Mouse (Mus musculus): ENCODE data around the gene Fsd1. TPM values are rescaled to one million over a fixed set of nuclear protein-coding genes. Genes with fewer than 3 reads are reported as not detected.
A peak's percentile ranks its signal among the peaks of the same experiment; 100 is the strongest.
"Not testable (repeated sequence)": the region's sequence is repeated elsewhere in the genome, so short reads cannot be mapped to it uniquely, and the experiment has no call there.

Gene Fsd1
- polyA plus RNA-seq (2011; ENCODE audit: insufficient read depth, insufficient read length, low replicate concordance, missing spikeins) = not detected in 2 replicates

GRCm38 (mm10) chr17:55986030-55986961, at the start of gene Fsd1:
Fsd1 (plus strand) TSS chr17:55986509.
- WGBS = 13% methylated on average over 35 of the region's 35 CpGs
- no peak for TF ChIP-seq POLR2A (IDR thresholded peaks at IDR 0.05; ENCODE audit: borderline replicate concordance, control insufficient read depth, low read depth, low read length)
- no peak for TF ChIP-seq CTCF (IDR thresholded peaks at IDR 0.05; ENCODE audit: control insufficient read depth, insufficient read depth, low read length)
- Histone ChIP-seq H3K27ac (ENCODE audit: control insufficient read depth, insufficient read depth, low read depth, low read length, poor library complexity) (no peak within 1 kb of the TSS), H3K4me1 (ENCODE audit: control insufficient read depth, insufficient read depth, low read length) (no peaks in the 10 kb centered on the region), H3K4me3 (replicated peaks; ENCODE audit: control insufficient read depth, low read depth, low read length) (no peak within 1 kb of the TSS)

- H3K27ac ChIP-seq (ENCODE audit: control insufficient read depth, insufficient read depth, low read depth, low read length, poor library complexity) = peak overlapping the region; percentile 96
- WGBS = 27% methylated on average over 10 of the region's 10 CpGs
- H3K4me3 ChIP-seq (replicated peaks; ENCODE audit: control insufficient read depth, low read depth, low read length) = peak overlapping the region; percentile 57
- not testable (repeated sequence) for H3K4me1 ChIP-seq (ENCODE audit: control insufficient read depth, insufficient read depth, low read length)
Measured at GRCm38 (mm10) chr17:55944387-55944865, 41.9 kb upstream of the Fsd1 start.

- peak overlapping the region; percentile 73 for H3K4me3 ChIP-seq (replicated peaks; ENCODE audit: control insufficient read depth, low read depth, low read length)
- WGBS = under 1% methylated on average over 56 of the region's 56 CpGs
- TF ChIP-seq POLR2A (IDR thresholded peaks at IDR 0.05; ENCODE audit: borderline replicate concordance, control insufficient read depth, low read depth, low read length) = peak; percentile 52; the same call in 1 of the 2 replicates
- H3K27ac ChIP-seq (ENCODE audit: control insufficient read depth, insufficient read depth, low read depth, low read length, poor library complexity) = peak overlapping the region; percentile 96
- H3K4me1 ChIP-seq (ENCODE audit: control insufficient read depth, insufficient read depth, low read length) = not testable (repeated sequence)
Measured at GRCm38 (mm10) chr17:55944866-55945682, 41.2 kb upstream of the Fsd1 start.

GRCm38 (mm10) chr17:55945696-55946095, 40.6 kb upstream of the Fsd1 start:
- TF ChIP-seq CTCF (IDR thresholded peaks at IDR 0.05; ENCODE audit: control insufficient read depth, insufficient read depth, low read length) = no peak
- TF ChIP-seq POLR2A (IDR thresholded peaks at IDR 0.05; ENCODE audit: borderline replicate concordance, control insufficient read depth, low read depth, low read length) = no peak
- no peaks in the 10 kb centered on the region; the same call in 1 of the 2 replicates for H3K4me1 ChIP-seq (ENCODE audit: control insufficient read depth, insufficient read depth, low read length)
- peak overlapping the region; percentile 96 for H3K27ac ChIP-seq (ENCODE audit: control insufficient read depth, insufficient read depth, low read depth, low read length, poor library complexity)
- H3K4me3 ChIP-seq (replicated peaks; ENCODE audit: control insufficient read depth, low read depth, low read length) = peak overlapping the region; percentile 73
- WGBS = 23% methylated on average over 5 of the region's 5 CpGs

GRCm38 (mm10) chr17:55948647-55949046, 37.7 kb upstream of the Fsd1 start:
- H3K4me3 ChIP-seq (replicated peaks; ENCODE audit: control insufficient read depth, low read depth, low read length) = no peak overlapping the region
- 89% methylated on average over 4 of the region's 4 CpGs for WGBS
- no peak overlapping the region for H3K27ac ChIP-seq (ENCODE audit: control insufficient read depth, insufficient read depth, low read depth, low read length, poor library complexity)
- no peaks in the 10 kb centered on the region; the same call in 1 of the 2 replicates for H3K4me1 ChIP-seq (ENCODE audit: control insufficient read depth, insufficient read depth, low read length)
- TF ChIP-seq CTCF (IDR thresholded peaks at IDR 0.05; ENCODE audit: control insufficient read depth, insufficient read depth, low read length) (no peak), POLR2A (IDR thresholded peaks at IDR 0.05; ENCODE audit: borderline replicate concordance, control insufficient read depth, low read depth, low read length) (no peak)

- 63% methylated on average over 2 of the region's 2 CpGs for WGBS
- Histone ChIP-seq H3K27ac (ENCODE audit: control insufficient read depth, insufficient read depth, low read depth, low read length, poor library complexity) (no peak within 1 kb of the TSS), H3K4me1 (ENCODE audit: control insufficient read depth, insufficient read depth, low read length) (no peaks in the 10 kb centered on the region; the same call in 1 of the 2 replicates), H3K4me3 (replicated peaks; ENCODE audit: control insufficient read depth, low read depth, low read length) (no peak within 1 kb of the TSS)
- no peak for TF ChIP-seq POLR2A (IDR thresholded peaks at IDR 0.05; ENCODE audit: borderline replicate concordance, control insufficient read depth, low read depth, low read length)
- no peak for TF ChIP-seq CTCF (IDR thresholded peaks at IDR 0.05; ENCODE audit: control insufficient read depth, insufficient read depth, low read length)
Measured at GRCm38 (mm10) chr17:55949400-55949799, 36.9 kb upstream of the Fsd1 start, which contains the start of gene Zfp119b. Zfp119b (minus strand) TSS chr17:55949500.

- no peak overlapping the region for H3K27ac ChIP-seq (ENCODE audit: control insufficient read depth, insufficient read depth, low read depth, low read length, poor library complexity)
- no peak overlapping the region for H3K4me3 ChIP-seq (replicated peaks; ENCODE audit: control insufficient read depth, low read depth, low read length)
- no peak for TF ChIP-seq POLR2A (IDR thresholded peaks at IDR 0.05; ENCODE audit: borderline replicate concordance, control insufficient read depth, low read depth, low read length)
- no peak for TF ChIP-seq CTCF (IDR thresholded peaks at IDR 0.05; ENCODE audit: control insufficient read depth, insufficient read depth, low read length)
- no peaks in the 10 kb centered on the region; the same call in 1 of the 2 replicates for H3K4me1 ChIP-seq (ENCODE audit: control insufficient read depth, insufficient read depth, low read length)
- WGBS = 84% methylated on average over 9 of the region's 9 CpGs
Measured at GRCm38 (mm10) chr17:55950601-55951000, 35.7 kb upstream of the Fsd1 start.

GRCm38 (mm10) chr17:55952041-55952440, 34.3 kb upstream of the Fsd1 start:
- no peaks in the 10 kb centered on the region; the same call in 1 of the 2 replicates for H3K4me1 ChIP-seq (ENCODE audit: control insufficient read depth, insufficient read depth, low read length)

More at GRCm38 (mm10) chr17:55952041-55952440, 34.3 kb upstream of the Fsd1 start:
- peak overlapping the region; percentile 86 for H3K27ac ChIP-seq (ENCODE audit: control insufficient read depth, insufficient read depth, low read depth, low read length, poor library complexity)
- no peak overlapping the region for H3K4me3 ChIP-seq (replicated peaks; ENCODE audit: control insufficient read depth, low read depth, low read length)
- TF ChIP-seq CTCF (IDR thresholded peaks at IDR 0.05; ENCODE audit: control insufficient read depth, insufficient read depth, low read length) = no peak
- TF ChIP-seq POLR2A (IDR thresholded peaks at IDR 0.05; ENCODE audit: borderline replicate concordance, control insufficient read depth, low read depth, low read length) = no peak

All from bone marrow, adult 2 months (tissue).